Mouse (Mus musculus): Measurements from ENCODE around the gene Olfr878.

The Olfr878 gene

DNA sequence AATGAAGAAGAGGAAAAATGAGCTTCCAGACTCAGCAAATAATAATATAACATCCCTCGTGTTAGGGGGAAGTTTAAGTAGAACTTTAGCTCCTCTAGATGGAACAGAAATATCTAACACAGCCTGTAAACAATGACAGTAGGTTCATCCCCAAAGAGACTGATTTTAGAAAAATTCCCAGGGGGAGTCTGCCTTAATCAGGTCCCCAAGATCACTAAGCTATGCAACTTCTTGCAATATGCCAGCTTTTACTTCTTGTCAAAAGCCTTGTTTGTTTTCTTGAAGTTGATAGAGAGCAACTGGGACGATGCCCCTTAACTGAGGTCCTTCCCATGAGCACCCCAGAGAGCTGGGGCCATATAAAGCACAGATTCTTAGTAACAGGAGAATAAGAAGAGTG is at the start of gene Olfr878:
TSS of gene Olfr878 (plus strand) at position 301 of the 400 bp plus-strand sequence.
- DNase-seq (ENCODE audit: low spot score in 2 of 2) = no peak

DNA sequence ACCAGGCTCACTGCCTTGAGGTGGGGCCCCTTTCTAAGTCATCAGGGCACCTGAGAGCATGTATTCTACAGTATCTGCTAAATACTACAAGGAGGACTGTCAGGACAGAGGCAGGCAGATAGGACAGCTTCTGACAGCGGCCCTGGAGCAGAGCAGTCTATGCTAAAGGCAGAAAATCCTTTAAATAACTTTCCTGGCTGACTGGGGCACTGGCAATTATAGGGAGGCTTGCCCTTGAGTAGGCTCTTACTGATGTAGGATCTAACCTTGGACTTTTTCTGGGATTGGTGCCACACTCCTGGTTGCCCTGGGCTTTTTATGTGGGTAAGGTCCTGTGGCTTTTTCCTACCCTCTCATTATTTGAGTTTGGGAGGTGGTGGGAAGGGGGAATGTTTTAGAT is 47.4 kb upstream of the Olfr878 start:
- no peak for DNase-seq (ENCODE audit: low spot score in 2 of 2)

DNA sequence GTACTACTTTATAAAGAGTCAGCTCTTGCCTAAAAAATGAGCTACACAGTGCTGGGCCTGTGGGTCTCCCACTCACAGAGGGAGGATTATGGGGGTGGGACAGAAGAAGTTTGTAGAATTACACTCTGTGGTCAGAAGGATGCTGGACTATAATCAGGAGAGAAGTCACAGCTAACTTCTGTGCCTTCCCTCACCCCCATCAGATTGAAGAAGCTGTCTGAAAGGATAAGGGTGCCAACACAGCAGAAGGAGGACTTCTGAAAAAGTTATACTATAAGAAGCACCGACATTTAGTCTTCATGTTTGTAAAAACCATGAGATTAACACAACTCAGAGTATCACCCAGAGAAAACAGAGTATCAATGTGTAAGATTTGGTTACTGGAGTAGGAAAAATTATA is 46.5 kb upstream of the Olfr878 start:
- DNase-seq (ENCODE audit: low spot score in 2 of 2) = no peak

DNA sequence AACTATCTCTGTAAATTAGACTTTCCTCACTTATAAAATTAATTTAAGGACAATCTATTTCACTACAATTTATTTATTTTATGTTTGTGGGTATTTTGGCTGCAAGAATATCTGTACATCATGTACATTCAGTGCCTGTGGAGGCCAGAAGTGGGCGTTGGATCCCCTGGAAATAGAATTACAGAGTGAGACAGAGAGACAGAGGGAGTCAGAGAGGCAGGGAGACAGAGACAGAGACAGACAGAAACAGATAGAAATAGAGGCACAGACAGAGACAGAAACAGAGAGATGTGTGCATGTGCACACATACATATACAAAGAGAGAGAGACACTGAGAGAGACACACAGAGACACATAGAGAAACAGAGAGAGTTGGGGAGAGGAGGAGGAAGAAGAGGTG is 46.1 kb upstream of the Olfr878 start:
- DNase-seq (ENCODE audit: low spot score in 2 of 2) = no peak

DNA sequence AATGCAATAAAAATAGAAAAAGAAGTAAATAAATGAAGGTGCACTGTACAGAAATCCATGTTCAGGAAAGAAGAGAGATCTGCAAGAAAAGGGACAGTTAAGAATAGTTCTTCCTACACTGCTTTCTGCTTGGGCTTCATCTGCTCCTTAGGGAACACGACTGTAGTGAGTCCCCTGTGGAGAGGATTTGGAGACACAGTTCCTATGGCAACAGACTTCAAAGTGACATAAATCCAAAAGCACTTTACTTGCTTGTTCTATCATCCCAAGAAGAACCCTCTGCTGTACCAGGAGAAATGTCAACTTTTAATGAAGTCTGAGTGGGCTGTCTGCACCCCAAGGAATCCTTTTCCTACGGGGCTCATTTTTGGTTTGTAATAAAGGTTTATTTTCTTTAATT is 26.7 kb upstream of the Olfr878 start:
- no peak for DNase-seq (ENCODE audit: low spot score in 2 of 2)

DNA sequence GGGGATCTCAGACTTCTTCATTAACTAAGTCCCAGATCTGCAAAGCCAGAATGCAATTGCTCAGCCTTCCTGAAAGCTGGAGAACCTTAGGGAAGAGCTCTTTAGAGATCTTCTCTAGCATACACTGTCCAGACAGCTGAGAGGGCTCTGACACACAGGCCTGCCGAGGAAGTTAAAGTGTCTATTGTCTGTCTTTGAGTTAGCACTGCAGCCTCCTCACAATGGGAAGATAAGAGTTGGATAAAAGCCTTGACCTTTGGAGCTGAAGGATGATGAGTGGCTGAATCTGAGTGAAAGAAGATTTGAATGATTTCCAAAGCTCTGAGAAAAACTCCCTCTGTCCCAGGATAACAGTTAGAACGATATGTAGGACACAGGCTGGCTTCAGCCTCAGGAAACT is 21.0 kb upstream of the Olfr878 start, which contains the start of gene Olfr145:
TSS of gene Olfr145 (plus strand) at position 64 of the 400 bp plus-strand sequence.
- DNase-seq (ENCODE audit: low spot score in 2 of 2) = no peak

DNA sequence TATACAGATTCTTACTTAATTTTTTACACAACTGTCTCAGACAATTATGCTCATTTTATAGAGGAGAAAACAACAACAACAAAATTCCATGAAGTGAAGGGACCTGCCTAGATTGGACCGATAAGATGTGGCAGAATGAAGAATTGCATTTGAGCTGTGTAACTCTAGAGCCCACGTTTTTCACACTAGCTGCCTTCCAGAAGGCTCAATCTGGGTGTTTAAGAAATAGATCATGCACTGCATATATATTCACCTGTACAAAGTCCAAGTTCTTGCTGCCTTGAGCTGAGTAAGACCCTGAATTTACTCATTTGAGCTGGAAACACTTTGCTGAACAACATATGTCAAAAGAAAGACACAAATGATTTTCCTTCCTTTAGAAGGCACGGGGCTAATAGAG is 12.1 kb upstream of the Olfr878 start:
- DNase-seq (ENCODE audit: low spot score in 2 of 2) = no peak

DNA sequence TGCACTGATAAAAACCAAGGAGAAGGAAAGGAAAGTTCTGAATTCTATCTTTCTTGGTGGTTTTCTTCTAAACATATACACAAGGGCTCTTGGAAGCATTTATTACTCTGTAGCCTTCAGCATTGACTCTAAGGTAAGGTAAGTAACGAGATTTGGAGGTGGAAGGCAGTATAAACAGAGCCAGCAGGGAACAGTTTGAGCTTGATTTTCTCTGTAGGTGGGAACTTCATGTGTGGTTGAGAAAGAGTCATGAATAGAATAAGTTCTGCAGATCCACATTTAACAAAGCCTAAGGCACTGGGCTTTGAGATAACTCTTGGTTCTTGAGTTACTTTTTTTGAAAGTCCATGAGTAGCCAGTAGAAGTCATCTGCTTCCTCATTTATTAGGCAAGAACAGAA is 378 bp downstream of the Olfr878 start:
- DNase-seq (ENCODE audit: low spot score in 2 of 2) = no peak

DNA sequence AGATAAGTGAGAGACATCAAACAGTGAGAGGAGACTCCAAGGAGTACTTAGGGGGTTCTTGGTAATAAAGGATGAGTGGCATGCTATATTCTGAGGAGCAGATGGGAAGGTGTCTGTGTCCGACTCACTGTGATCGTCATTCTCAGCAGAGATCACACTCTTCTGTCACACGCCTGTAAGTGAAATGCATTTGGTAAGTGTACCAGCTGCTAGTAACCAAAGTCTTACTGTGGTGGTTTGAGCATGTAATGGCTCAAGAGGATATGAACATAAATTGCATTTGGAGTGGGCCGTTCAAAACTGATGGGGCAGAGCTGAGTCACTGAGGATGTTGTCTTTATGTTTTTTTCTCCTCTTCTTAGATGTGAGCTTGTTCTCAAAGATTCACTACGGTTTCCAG is 6.6 kb downstream of the Olfr878 start:
- no peak for DNase-seq (ENCODE audit: low spot score in 2 of 2)

DNA sequence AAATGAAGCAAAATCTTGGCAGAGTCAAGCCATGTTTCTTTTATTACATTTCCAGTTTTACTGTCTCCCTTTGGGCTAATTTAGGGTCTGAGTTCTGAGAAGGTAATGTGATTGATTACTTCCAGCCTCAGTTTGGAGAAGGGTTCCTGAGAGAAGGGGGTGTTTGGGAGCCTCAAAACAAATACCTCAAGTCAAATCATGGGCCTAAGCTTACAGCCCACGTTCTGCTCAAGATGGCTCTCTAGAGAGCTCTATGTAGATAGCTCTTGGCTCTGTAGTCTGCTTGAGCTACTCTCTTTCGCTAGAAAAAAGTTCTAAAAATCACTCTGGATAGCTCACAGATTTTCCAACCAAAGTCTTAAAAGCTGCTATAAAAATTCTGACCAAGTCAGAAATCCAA is 7.8 kb downstream of the Olfr878 start:
- DNase-seq (ENCODE audit: low spot score in 2 of 2) = no peak

DNA sequence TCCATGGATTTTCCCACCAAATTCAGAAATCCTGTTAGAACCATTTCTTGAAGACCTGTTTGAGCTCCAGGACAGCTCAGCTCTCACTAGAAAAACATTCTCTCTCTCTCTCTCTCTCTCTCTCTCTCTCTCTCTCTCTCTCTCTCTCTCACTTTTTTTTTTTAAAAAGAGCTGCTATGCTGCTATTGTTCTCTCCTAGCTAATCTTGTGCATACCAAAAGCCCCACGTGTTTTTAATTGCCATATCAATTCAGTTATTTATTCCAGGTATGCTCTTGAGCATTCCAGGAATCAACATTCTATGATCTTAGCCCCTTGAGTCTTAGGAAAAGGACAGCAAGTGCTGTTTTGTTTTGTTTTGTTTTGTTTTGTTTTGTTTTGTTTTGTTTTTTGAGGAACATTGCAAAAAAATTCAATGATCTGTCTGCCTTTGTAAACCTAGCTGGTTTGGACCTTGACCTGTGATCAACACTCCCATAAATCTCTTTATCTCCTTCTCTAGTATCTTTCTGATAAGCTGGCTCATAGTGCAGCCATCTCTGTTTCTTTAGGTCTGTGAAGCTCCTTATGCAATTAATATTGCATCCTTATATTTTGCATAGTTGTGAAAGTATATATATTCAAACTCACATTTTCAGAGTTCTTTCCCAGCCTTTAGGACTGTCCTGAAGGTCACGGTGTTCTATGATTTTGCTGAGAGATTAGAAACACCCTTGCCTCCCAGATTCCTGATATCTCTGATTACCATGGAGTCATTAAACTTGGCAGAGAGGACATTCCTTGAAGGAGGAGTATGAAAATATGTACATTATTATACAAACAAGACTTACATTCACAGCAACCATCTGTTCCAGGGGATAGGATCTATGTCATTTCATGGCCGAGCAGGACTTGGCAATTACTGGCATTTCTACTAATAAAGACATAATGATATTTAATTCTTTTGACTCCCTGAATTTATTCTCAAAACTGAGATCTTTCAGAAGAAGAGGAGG is 8.7 kb downstream of the Olfr878 start:
- no peak for DNase-seq (ENCODE audit: low spot score in 2 of 2)

DNA sequence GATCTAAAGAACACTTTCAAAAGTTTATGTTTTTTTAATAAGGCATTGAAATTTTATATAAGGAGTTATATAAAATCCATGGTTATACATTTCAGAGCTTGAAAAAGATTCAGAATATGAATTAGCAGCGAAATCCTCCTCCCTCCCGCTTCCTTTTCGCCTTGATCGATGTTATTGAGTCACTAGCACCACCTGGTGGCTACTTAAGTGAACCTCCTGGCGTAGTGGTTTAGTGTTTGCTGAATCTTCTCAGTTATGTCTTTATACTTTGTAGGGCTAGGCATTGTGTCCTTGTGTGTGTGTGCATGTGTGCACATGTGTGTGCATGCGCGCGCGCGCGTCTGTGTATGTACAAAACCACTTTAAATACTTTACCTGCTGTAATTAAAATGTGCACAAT is 14.9 kb downstream of the Olfr878 start:
- peak in 1 of 2 experiments; percentile 60 for DNase-seq (ENCODE audit: low spot score in 2 of 2)

DNA sequence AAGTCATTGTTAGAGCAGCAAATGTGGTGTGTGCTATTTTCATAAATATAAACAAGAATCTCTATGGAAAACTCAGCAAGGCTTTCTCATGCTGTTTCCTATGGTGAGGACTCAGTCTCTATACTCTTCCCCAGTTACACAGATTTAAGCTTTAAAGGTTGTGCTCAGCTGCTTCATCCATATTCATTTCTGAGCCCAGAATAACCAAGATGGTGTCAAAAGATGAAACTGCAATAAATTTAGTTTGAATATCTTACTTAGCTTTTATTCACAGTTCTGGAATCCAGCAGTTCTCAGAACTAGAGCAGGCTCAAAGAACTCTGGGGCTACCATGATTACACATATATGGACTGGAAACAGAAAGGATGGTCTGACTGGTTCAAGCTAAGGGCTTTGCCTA is 16.5 kb downstream of the Olfr878 start:
- DNase-seq (ENCODE audit: low spot score in 2 of 2) = no peak

DNA sequence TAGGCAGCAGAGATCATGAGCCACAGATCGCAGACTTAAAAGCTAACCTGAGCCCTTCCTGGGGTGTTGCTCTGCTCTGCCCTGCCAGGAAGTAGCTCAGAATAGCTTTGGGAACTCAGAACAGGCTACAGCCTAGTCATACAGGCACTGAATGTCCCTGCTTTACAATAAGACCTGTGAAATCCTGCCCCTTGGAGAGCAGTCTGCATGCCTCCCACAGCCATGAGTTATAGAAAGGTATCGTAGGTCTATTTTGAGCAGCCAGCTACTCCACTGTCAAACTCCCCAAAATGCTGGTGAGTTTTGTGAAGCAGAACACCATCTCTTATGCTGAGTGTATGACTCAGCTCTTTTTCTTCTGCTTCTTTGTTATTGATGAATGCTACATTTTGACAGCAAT is 23.5 kb downstream of the Olfr878 start:
- no peak for DNase-seq (ENCODE audit: low spot score in 2 of 2)
